Mouse (Mus musculus) liver, embryonic 14.5 days (tissue): ENCODE measurements around the gene Trpc4. TPM values are rescaled to one million over a fixed set of nuclear protein-coding genes. Genes with fewer than 3 reads are reported as not detected.
A peak's percentile ranks its signal among the peaks of the same experiment; 100 is the strongest.

Source experiments
- ATAC-seq: fragments of 200-750 bp; cut with Nextera tagmentation; 2 replicates; pipeline ENCODE4 v1.8.0; 2017; ENCODE audit warnings: moderate number of reproducible peaks, mild to moderate bottlenecking, moderate library complexity; ENCODE audit not compliant: insufficient read depth
- DNase-seq, 3 experiments: peaks; one replicate each; pipeline ENCODE4 v3.0.0-alpha.2; 2012 to 2013; ENCODE audit warnings: low read depth in 3 of 3, low spot score in 3 of 3
- H3K27ac ChIP-seq: fragments of 300-500 bp; sonication (generic); 2 replicates; pipeline ENCODE4 v1.5.1; 2014; ENCODE audit warnings: moderate library complexity, mild to moderate bottlenecking, control low read depth, inconsistent platforms
- H3K27me3 ChIP-seq: fragments of 300-500 bp; sonication (generic); 2 replicates; pipeline ENCODE4 v1.6.1; 2014; ENCODE audit warnings: mild to moderate bottlenecking, low read length, moderate library complexity; ENCODE audit not compliant: control insufficient read depth, insufficient read depth
- H3K36me3 ChIP-seq: fragments of 300-500 bp; sonication (generic); replicated peaks from 2 replicates; pipeline ENCODE4 v1.6.1; 2014; ENCODE audit warnings: low read depth; ENCODE audit not compliant: control insufficient read depth, insufficient read depth
- H3K4me1 ChIP-seq, 2 experiments: fragments of 200-500 bp in 1 of 2; fragments of 300-500 bp in 1 of 2; sonication (generic) in 1 of 2; replicated peaks; 2 replicates each; pipeline ENCODE4 v1.6.1; 2012 to 2014; ENCODE audit warnings: antibody characterized with exemption in 1 of 2, inconsistent platforms in 1 of 2, low read length in 1 of 2; ENCODE audit not compliant: control insufficient read depth in 2 of 2, insufficient read depth in 2 of 2
- H3K4me2 ChIP-seq: fragments of 300-500 bp; sonication (generic); 2 replicates; pipeline ENCODE4 v1.6.1; 2014; ENCODE audit warnings: low read depth, mild to moderate bottlenecking, control low read depth, moderate library complexity
- H3K4me3 ChIP-seq, 2 experiments: fragments of 200-500 bp in 1 of 2; fragments of 300-500 bp in 1 of 2; sonication (generic) in 1 of 2; 2 replicates each; pipeline ENCODE4 v1.5.1; 2012 to 2014; ENCODE audit warnings: low read depth in 2 of 2, low read length in 2 of 2, mild to moderate bottlenecking in 2 of 2, control low read depth in 1 of 2, inconsistent platforms in 1 of 2, moderate library complexity in 1 of 2; ENCODE audit not compliant: insufficient read depth in 1 of 2
- H3K9ac ChIP-seq: fragments of 300-500 bp; sonication (generic); replicated peaks from 2 replicates; pipeline ENCODE4 v1.6.1; 2014; ENCODE audit warnings: mild to moderate bottlenecking, control low read depth, moderate library complexity
- H3K9me3 ChIP-seq: fragments of 300-500 bp; sonication (generic); 2 replicates; pipeline ENCODE4 v1.6.1; 2016; ENCODE audit warnings: low read length, mixed read lengths; ENCODE audit not compliant: control insufficient read depth
- CTCF ChIP-seq: IDR thresholded peaks from 2 replicates; pipeline ENCODE4 v1.5.1; 2016; ENCODE audit warnings: antibody characterized with exemption, low read depth, control low read depth
- EP300 ChIP-seq: IDR thresholded peaks from 2 replicates; pipeline ENCODE4 v1.6.1; 2016; ENCODE audit warnings: antibody characterized with exemption, low read depth
- WGBS: fragments of 180-500 bp; shearing (Covaris S2); extraction: QIAGEN DNeasy Blood & Tissue Kit; methylation state at CpG from one replicate; pipeline ENCODE4 v1.1.7; 2014; ENCODE audit not compliant: insufficient replicate concordance; 5-methylcytosine and 5-hydroxymethylcytosine counted together
- polyA plus RNA-seq, 2 experiments: library from polyadenylated mRNA; depleted of rRNA in 1 of 2; stranded (reverse) in 1 of 2; unstranded in 1 of 2; fragments of >200 nt; fragmentation: Nextera tagmentation in 1 of 2; extraction: Ambion mirVana in 1 of 2; gene quantifications; 2 replicates each; pipeline versions ENCODE4 v1.2.1 to v1.2.3; 2012 to 2014

Gene Trpc4
- polyA plus RNA-seq (2012; rRNA removed), result 0.01 TPM in 1 of 2 replicates, not detected in the other
- polyA plus RNA-seq (2014; fragmentation: Nextera tagmentation; extraction: Ambion mirVana), result 0.03 TPM in 1 of 2 replicates, not detected in the other

DNA sequence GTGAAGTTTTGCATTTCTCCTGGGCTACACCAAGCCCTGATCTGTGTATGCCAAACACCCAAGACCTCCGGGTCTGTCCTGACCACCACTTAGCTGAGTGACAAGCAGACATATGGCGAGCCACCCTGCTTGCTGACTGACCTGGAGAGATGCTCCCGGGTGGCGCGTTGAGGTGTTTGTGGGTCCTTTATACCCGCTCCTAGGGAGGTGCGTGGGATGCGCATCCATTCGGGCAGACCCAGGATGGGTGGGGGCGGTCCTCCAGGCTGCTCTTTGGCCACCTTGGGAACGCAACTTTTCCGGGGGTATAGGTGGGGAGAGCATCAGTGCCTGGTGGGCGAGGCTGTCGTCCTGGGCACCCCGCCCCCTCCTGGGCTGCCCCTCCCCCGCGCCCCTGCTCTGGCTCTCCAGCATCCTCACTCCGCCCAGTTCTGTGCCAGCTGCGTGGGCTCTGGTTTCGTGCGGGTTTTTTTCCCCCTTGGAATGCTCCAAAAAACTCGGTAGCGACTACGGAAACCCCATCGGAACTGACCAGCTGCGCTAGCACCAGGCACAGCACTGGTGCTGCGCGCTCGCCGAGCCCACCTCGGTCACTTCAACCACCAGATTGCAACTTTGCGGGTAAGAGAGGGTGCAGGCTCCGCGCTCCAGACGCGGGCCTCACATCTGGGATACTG lies at the start of gene Trpc4:
TSS of gene Trpc4 (plus strand) at position 397 of the 677 bp plus-strand sequence.
- Histone ChIP-seq H3K9ac (no peak within 1 kb of the TSS), H3K4me1 (no peaks in the 10 kb centered on the region), H3K9me3 (no peaks in the 10 kb centered on the region), H3K27me3 (peaks cover 15% of the 10 kb centered on the region), H3K4me2 (peak within 1 kb of the TSS; percentile 18; the same call in 1 of the 2 replicates), H3K4me3 (no peak within 1 kb of the TSS), H3K27ac (no peak within 1 kb of the TSS), H3K36me3 (no peaks in the 10 kb centered on the region)
- no peak for ATAC-seq
- no peak for DNase-seq
- TF ChIP-seq CTCF (no peak), EP300 (no peak)
- WGBS, result 3% methylated on average over 35 of the region's 36 CpGs

- no peak for TF ChIP-seq CTCF
- TF ChIP-seq EP300, result no peak
- Histone ChIP-seq H3K9me3 (no peaks in the 10 kb centered on the region), H3K4me2 (no peak overlapping the region), H3K4me3 (no peak overlapping the region), H3K36me3 (no peaks in the 10 kb centered on the region), H3K4me1 (no peaks in the 10 kb centered on the region), H3K27me3 (no peaks in the 10 kb centered on the region), H3K27ac (no peak overlapping the region), H3K9ac (no peak overlapping the region)
- ATAC-seq (no peak), DNase-seq (no peak)
- 53% methylated on average over 9 of the region's 9 CpGs for WGBS
Measured at GRCm38 (mm10) chr3:54111489-54111888, 44.3 kb upstream of the Trpc4 start.

GRCm38 (mm10) chr3:54135376-54135775 lies 20.5 kb upstream of the Trpc4 start:
- Histone ChIP-seq H3K36me3 (no peaks in the 10 kb centered on the region), H3K9ac (no peak overlapping the region), H3K4me3 (no peak overlapping the region), H3K4me1 (no peaks in the 10 kb centered on the region), H3K4me2 (no peak overlapping the region), H3K9me3 (no peaks in the 10 kb centered on the region), H3K27me3 (no peaks in the 10 kb centered on the region), H3K27ac (no peak overlapping the region)
- DNase-seq, result no peak
- 58% methylated on average over 5 of the region's 5 CpGs for WGBS
- TF ChIP-seq EP300 (no peak), CTCF (no peak)
- ATAC-seq, result no peak

GRCm38 (mm10) chr3:54141376-54141775 lies 14.5 kb upstream of the Trpc4 start:
- WGBS, result 77% methylated on average over 2 of the region's 2 CpGs
- no peak for TF ChIP-seq EP300
- TF ChIP-seq CTCF, result no peak

GRCm38 (mm10) chr3:54154844-54155638 lies 794 bp upstream of the Trpc4 start:
- ATAC-seq, result no peak
- no peak for DNase-seq
- Histone ChIP-seq H3K4me3 (no peak overlapping the region), H3K9me3 (no peaks in the 10 kb centered on the region), H3K27me3 (peaks cover 15% of the 10 kb centered on the region), H3K4me2 (no peak overlapping the region), H3K36me3 (no peaks in the 10 kb centered on the region), H3K4me1 (no peaks in the 10 kb centered on the region), H3K27ac (no peak overlapping the region), H3K9ac (no peak overlapping the region)
- 5% methylated on average over 16 of the region's 16 CpGs for WGBS
- TF ChIP-seq CTCF (no peak; the same call in 1 of the 2 replicates), EP300 (no peak)

More at GRCm38 (mm10) chr3:54141376-54141775, 14.5 kb upstream of the Trpc4 start:
- ATAC-seq (no peak), DNase-seq (no peak)
- Histone ChIP-seq H3K27me3 (no peaks in the 10 kb centered on the region), H3K27ac (no peak overlapping the region), H3K4me2 (no peak overlapping the region), H3K36me3 (no peaks in the 10 kb centered on the region), H3K4me3 (no peak overlapping the region), H3K9ac (no peak overlapping the region), H3K4me1 (no peaks in the 10 kb centered on the region), H3K9me3 (no peaks in the 10 kb centered on the region)
